Mouse (Mus musculus) thymus, postnatal 14 days (tissue): ENCODE results near the gene Tekt5.

Experiments used
- DNase-seq: peaks from one replicate; pipeline ENCODE4 v3.0.0; 2021

Gene Tekt5

DNA sequence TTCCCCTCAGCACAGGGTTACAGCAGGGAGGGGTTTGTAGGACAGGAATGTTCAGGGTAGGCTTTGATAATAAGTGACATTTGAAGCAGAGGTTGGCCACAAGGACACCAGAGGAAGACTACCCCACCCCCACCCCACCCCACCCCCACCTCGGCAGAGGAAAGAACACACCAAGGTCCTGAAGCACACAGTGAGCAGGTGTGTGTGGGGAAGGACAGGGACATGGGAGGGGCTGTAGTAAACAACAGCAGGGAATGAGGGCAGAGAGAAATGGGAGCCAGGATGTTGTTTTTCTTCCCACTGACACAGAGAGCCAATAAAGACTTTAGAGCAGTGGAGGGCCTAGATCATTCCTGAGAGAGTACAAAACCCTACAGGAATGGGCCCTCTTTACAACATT, 18.0 kb downstream of the Tekt5 start:
- DNase-seq, result no peak

DNA sequence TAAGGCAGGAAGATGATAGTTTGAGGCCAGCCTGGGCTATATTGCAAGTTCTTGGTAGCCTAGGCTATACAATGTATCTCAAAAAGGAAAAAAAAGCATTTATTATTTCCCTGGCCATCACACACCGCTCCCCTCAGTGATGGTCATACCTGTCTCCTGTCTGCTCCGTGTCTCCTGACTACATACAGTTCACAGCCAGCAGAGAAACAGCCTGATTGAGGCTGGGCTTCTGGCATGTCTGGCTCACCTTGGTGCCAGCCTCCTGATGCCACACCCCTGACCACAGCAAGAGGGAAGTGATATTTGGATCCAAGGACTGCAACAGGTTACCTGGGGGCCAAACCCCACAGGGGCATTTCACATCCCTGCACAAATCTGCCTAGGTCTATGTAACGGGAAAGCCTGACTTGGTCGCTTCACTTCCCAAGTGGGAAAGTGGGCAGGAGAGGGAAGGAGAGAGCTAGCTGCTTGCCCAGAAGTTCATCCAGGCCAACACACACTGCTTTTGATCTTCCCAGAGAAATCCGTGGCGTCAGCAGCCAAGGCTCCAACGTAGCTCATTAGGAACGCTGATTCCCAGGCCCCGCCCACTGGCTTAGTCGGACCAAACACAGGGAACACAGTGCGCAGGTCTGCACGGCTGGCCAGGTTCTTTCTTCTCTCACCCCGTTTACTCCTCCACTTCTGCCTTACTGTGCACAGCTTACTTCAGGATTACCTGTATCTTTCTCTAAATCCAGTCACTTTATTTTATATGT, 20.9 kb downstream of the Tekt5 start:
- no peak for DNase-seq

DNA sequence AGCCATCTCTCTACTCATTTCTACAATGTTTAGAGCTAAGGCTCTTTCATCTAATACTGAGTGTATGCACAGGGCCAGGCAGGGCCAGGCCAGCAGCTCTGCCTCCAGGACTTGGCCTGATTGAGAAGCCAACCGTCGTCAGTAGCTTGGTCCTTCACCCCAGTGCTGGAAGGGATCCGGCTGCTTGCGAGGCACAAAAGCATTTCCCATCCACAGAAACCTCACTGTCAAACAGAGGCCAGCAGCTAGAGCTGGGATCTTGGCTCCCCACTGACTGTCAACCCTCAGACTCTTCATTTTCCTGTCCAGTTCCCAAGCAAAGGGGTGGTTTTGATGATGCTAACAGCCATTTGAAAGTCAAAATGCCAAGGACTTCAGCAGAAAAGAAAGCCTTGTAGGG, 22.9 kb downstream of the Tekt5 start:
- no peak for DNase-seq

DNA sequence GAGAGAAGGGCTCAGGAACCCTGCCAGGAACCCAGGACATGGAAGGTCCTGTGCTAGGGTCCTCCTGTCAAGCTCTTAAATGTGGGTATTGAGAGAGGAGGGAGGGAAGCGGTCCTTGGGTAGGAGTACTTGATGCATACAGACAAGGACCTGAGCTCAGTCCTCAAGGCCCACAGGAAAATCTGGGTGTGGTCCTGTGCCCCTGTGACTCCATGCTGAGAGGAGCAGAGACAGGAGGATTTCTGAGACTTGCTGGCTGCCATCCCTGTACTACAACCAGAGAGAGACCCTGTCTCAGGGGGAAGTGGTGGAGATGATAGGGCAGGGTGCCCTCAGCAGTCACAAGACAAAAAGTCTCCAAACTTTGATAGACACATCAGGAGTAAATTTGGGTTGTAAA, 25.3 kb downstream of the Tekt5 start:
- no peak for DNase-seq

DNA sequence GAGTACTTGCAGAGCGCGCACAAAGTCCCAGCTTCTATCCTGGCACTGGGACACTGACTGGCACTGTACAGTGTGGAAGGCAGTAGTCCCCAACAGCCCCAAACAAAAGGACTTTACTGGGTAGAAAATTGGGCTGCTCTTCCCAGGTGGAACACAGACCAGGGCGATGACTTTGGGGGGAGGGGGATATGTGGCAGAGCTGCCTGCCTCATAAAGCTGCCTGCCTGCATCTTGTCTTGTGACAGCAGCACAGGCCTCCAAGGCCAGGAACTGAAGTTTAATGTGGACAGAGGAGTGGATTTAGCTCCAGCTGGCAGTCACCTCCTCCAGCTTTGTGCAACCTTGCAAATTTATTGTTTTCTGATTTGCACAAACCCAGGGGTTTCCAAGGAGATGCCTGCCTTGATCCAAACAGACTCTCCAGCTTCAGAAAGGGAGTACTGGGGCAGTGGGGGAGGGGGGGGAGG, 25.8 kb downstream of the Tekt5 start:
- no peak for DNase-seq

DNA sequence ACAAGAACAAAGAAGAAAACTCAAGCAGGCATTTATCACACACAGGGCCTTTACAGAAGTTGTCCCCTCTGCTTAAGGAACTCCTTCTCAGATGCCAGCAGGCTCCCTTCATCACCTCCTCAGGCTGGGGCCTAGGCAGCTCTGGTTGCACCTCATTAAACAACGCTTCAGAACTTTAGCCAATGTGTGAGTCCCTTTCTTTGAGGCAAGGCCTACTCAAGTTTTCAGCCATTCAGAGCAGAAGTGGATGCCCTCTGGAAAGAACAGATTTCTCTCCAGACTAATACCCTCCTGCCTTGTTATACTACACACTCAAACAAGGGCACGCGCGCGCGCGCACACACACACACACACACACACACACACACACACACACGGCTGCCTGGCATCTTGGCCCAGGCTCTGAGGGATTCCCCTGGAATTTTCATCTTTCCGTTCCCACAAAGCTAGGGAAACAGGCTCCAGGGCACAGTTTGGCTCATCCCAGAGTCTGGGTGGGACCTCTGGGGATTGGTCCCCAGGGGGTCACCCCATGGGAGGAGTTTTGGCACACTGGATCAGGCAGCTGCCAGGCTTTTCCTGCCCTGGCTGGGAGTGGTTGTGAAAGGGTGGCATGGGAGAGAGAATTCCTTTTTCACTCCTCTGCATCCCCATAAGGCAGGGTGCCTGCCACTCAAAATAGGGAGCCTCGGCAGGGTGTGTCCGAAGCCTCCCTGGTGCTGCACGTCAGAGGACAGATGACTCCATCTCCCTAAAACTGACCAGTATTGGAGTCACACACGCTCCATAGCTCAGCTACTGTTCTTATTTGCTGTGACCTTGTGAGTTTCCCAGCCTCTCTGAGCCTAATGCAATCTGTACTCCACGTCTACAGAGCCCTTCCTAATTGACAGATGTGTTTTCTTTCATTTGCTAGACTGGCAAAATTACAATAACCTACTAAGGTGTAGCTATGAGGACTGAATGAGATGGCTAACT, 28.8 kb downstream of the Tekt5 start:
- DNase-seq, result no peak

DNA sequence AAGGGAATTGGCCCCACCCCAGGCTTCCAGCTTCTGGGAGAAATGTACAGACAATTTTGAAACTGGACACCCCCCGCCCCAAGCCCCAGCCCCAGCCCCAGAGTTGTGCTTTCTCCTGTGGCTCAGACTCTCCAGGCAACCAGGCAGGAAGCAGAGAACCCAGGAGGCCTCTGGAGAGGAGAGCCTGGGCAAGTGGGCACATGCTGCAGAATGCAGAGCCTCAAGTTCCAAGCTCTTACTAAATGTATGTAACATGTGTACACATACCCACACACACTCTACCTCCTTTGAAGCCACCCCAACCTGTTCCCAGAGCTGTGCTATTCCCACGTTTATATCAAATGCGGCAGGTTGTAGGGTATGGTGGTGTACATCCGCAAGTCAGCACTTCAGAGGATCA, 29.5 kb downstream of the Tekt5 start:
- no peak for DNase-seq

DNA sequence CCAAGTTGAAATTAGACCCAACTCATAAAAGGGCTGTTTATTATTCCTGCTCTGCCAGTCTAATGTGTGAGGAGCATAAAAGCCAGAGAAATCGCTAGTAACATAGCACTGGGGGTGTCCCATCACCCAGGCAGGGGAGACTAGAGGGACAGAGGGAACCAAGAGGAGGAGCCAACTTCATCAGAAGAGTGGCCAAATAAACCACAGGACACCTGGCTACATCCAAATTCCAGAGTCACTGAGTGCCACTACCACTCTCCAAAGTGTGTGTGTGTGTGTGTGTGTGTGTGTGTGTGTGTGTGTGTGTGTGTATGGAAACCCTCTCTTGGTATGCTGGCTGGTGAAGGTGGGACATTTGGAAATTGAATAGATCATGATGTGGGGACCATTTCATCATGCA, 32.2 kb downstream of the Tekt5 start:
- no peak for DNase-seq

DNA sequence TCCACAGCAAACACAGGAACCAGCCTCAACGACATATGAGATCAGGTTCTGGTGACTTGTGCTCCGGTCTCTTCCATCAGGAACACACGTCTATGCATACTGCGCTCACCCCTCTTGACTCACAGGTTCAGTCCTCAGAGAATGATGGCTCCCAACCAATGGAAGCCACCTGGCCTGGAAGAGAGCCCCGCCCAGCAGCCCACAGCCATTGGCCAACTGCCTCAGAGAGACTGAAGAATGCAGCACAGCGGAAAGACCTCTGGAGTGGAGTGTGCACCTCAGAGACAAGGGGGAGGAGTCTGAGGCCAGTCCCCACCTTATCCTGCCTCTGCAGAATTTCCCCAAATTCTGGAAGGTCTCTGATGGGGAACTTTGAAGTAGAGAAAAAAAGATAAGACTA, 36.0 kb downstream of the Tekt5 start:
- DNase-seq, result no peak

DNA sequence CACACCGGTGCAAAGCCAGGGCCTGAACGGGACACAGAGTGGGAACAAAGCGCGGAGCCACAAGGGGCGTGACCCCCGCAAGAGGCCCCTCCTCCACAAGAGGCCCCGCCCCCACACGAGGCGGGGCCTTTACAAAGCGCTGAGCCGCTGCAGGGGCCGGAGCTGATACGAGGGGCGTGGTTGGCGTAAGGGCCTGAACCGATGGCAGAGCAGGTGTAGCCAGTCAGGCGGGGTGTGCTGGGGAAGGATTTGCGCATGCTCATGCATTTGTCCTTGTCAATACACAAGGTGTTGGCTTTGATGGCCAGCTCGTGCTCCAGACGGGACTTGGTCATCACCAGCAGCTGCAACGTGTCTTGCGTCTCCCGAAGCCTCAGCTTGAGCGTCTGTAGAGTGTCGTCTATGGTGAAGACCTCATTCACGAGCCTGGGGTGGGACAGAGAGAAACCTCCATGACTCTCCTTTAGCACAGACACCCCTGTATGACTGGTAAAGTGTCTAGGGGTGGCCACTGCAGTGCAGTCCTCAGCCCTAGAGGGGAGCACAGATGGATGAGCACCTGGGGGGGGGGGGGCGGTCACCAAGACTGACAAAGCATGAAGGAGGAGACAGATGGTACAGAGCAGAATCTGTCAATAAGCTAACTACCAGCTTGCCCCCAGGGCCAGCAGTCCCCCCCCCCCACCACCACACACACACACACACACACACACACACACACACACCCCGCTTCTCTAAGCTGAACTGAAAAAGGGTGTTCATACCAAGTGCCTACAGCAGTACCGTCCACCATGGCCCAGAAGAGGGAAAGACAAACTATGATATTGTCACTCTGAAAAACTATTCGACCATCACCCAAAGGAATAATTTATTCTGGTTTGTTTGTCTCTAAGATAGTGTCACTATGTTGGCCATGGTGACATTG, 37.0 kb downstream of the Tekt5 start:
- DNase-seq, result peak; percentile 27

DNA sequence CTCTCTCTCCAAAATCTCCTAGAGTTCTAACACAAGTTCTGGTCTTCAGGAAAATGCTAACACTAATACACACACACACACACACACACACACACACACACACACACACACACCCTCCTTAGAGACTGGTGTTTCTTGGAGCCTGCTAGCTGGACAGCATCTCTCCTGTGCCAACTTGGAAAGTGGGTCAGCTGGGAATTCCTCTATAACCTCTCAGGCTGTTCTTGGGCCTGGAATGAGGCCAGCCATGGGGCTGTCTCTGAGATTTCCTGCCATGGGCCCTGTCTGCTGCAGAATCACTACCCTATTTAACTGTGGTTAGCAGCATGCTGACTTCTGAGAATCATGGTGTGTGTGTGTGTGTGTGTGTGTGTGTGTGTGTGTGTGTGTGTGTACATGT, 40.3 kb downstream of the Tekt5 start:
- no peak for DNase-seq

DNA sequence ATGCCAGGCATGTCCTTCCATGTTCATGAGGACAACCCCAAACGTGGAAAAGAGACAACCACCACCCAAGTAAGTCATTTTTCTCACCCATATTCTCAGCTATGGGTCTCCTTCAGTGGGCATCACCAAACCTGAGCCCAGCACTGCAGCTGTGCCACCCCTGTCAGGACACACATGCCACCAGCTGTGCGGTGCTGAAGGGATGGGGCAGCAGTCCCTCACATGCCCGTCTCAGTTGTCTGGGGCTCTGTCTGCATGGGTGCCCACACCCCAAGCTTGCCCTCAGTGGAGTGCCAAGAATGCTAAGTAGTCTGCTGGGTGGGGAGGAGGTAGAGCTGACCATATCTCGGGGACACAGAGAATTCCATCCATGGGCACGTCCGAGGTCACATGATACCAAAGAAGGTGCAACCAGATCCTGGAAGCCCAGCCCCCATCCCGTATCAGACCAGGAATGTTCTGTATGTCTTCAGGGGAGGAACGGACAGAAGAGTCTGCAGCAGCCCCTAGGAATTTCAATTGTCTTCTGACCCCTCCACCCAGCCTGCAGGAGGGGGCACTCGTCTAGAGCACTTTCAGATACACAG, 44.1 kb downstream of the Tekt5 start:
- DNase-seq, result no peak

DNA sequence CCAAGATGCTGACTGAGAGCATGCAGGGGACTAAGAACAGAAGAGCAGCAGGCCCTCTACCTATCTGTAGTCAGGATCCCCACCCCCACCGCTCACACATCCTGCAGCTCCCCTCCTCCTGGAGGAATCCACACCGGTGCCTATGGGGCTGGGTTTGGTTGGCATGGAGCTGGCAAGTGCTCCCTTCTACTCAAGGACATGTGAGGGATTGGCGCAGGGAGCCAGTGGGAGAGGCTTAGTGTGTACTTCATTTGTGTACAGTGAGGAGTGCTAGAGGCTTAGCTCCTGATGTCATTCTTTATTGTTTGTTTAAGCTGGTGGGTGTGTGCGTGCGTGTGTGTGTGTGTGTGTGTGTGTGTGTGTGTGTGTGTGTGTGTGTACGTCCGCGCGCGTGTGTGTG, 45.4 kb downstream of the Tekt5 start:
- no peak for DNase-seq

DNA sequence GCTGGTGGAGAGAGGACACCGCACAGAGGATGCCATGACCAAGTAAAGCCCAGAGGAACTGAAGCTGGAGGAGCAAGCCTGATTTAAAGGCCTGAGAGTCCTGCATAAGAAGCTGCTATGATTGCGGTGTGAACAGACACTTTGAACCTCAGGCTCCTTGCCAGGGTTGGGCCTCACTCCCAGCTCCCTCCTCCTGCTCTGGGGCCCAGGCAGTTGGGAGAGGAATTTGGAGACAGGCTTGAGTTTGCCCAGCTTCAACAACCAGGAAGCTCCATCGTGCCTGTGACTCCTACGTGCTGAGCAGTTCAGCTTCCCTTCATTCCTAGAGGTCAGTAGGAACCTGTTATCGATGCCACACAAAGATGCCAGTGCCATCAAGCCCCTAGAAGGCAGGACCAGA, 45.9 kb downstream of the Tekt5 start:
- no peak for DNase-seq

DNA sequence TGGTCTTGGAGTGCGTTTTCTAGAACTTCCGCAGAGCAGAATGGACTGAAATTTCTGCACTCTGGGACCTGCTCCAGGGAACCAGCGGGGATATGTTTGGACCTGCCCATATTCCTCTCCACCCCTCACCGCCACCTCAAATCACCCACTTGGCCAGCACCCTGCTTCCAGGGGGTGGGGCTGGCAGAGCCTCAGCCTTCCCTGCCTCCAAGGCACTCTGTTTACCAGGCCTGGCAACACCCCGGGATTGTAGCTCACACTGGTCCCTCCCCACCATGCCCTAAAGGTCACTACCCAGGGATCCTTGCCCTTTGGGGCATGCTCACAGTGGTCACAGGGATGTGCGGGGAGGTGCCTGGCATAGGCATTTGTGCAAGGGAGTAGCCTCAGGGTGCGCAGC, 47.7 kb downstream of the Tekt5 start:
- DNase-seq, result no peak

DNA sequence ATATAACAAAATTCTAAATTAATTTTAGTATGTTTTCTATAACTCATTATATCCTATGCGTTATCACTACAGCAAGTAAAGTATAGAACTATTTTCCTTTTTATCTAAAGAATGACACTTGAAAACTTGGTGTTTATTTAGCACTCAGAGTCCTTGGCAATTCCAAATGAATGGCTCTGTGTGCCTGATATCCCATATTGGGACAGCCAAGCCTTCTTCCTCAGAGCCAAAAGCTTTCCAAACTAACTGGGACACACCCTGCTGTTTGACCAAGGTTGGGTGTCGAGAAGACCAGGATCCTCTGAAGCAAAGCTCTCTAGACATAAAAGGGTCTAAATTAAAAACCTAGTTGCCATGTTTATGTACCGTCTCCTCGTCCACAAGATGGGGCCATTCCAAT, 54.2 kb downstream of the Tekt5 start:
- DNase-seq, result no peak

DNA sequence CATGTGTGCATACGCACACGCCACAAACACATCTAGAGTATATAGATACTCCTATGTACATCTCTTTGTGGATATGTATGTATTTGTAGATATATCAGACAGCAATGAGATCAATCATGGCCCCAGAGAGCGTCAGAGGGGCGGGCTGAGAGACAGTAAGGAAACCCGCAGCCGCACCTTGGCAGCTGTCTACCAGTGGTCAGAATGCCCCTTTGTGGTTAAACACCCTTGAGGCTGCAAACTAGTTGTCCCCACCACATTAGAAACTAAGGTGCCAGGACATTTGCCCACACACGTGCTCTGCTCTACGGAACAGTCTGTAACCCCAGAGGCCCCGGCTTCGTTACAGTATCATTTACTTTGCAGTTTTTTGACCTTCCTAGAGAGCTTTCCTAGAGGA, 55.4 kb downstream of the Tekt5 start:
- no peak for DNase-seq

DNA sequence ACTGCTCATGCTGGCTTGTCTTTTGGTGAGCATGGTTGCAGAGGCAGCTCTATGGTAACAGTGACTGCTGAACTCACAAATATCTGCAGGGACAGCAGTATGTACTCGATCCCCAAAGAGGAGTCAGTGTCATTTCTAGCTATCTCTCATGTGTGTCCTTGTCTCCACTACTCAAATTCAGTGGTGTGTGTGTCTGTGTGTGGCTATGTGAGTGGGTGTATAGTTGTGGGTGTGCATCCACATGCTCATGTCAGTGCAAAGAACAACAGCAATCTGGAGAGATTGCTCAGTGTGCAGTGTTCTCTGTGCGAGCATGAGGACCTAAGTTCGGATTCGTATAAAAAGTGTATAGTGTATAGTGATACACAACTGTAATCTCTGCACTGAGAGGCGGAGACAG, 56.7 kb downstream of the Tekt5 start:
- no peak for DNase-seq

DNA sequence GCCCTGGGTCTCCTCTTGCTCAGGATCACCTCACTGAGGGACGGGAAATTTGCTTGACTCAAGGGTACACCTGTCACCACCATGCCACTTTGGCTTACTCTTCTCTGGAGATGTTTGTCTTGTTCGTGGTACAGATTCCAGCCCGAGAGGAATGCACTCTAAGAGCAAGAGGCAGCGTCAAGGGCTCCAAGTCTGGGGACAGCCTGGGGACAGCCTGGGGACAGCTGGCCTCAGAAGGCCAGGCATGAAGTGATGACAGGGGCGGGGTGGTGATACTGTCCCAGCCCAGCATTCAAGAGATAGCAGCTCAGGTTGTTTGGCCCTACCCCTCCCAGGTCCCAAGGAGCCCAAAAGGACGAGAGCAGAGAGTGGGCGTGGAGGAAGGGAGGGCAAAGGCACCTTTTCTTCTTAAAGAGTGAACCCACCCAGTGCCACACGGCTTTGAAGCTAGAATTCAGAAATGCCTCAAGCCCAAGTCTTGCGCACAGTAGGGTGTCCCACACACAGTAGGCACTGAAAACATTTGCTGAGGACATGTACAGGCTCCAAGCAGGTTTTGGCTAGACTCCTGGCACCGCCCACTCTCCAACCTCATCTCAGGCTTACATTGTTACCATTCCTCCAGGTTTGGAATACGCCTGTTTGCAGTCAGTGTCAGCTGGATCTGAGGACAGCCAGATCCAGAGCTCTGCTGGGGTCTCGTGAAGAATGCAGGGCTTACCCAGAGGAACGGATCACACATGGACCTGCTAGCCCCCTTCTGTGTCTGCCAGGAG, 57.7 kb downstream of the Tekt5 start:
- no peak for DNase-seq

DNA sequence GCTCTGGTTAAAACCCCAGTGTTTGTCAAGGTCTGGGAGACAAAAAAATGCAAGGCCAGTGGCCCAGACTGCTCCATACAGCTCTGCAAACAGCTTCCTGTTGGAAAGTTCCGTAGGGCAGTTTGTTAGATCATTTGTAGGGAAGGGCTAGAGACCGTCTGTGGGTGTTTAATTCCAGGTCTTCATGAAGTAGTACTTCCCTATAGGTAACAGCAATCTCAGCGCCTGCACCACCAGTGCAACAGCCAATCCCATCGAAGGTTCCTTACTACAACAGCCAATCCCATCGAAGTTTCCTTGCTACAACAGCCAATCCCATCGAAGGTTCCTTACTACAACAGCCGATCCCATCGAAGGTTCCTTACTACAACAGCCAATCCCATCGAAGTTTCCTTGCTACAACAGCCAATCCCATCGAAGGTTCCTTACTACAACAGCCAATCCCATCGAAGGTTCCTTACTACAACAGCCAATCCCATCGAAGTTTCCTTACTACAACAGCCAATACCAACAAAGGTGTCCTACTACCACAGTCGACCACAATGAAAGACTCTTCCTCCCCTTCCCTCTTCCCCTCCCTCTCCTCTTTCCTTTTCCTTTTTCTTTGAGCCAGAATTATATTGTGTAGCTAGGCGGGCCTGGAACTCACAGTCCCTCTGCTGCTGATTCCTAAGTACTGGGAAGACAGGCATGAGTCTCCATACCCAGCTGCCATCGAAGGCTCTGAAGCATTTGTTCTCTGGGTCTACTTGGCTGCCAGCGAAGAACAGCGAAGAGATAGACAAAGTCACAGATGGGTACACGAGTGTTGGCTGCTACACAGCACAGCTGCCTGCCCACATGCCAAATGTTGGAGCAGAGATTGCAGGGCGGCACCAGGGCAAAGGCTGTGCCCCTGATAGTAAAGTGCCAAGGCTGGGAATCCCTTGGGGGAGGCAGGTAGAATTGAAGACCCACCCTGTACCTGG, 58.6 kb downstream of the Tekt5 start:
- no peak for DNase-seq

DNA sequence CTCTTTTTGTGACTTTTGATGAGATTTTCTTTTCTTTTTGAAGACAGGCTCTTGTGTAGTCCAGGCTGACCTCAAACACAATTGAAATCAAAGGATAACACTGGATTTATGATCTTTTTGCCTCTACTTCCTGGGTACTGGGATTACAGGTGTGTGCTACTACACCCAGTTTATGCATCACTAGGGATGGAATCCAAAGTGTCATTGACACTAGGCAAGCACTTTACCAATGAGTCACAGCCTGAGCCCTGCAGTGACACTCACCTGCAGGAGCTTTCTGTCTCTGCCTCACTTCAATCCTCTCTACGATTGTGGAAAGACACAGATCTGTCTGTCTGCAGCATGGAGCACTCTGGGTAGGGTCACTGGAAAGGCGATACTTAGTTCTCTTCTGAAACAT, 59.3 kb downstream of the Tekt5 start:
- no peak for DNase-seq
